In genomic region chr1:178354576-178354975, GRCm38 (mm10) we compare ENCODE assay signal across 29 mouse cellular contexts. TPM values are rescaled to one million over a fixed set of nuclear protein-coding genes. Genes with fewer than 3 reads are reported as not detected.
DNase-seq lines count a peak whose midpoint lies in the region; ATAC-seq and TF ChIP-seq lines count a peak whose summit lies in the region.
"Had no signal": no experiment of that assay in that cellular context is flagged by ENCODE, and none has a peak within 500 bp of the region (broad histone marks: within the 10 kb centered on the region; RNA-seq: fewer than 3 reads in every experiment).

No protein-coding gene starts in this region.

- H3K36me3 ChIP-seq in liver, adult 2 months (ENCODE audit: control insufficient read depth, insufficient read depth, low read length), result no peaks in the 10 kb centered on the region
- no peaks in the 10 kb centered on the region for H3K36me3 ChIP-seq in liver, embryonic 12.5 days
- no peaks in the 10 kb centered on the region for H3K36me3 ChIP-seq in heart, embryonic 11.5 days (ENCODE audit: control insufficient read depth, insufficient read depth, low read length)
- no peaks in the 10 kb centered on the region for H3K36me3 ChIP-seq in intestine, embryonic 15.5 days
- H3K36me3 ChIP-seq: embryonic facial prominence, embryonic 12.5 days; embryonic facial prominence, embryonic 15.5 days; heart, embryonic 12.5 days; heart, embryonic 15.5 days had no signal

- no peak for TF ChIP-seq CTCF in liver, adult 2 months (IDR thresholded peaks at IDR 0.05; ENCODE audit: low read depth, low read length)

- no peak for ATAC-seq in liver, embryonic 12.5 days
- no peak for ATAC-seq in heart, embryonic 11.5 days (replicated peaks; ENCODE audit: insufficient number of reproducible peaks, low FRiP score, low TSS enrichment)
- ATAC-seq in intestine, embryonic 15.5 days, result no peak
- ATAC-seq: activated CD4-positive, CD25-positive, alpha-beta regulatory T cell, adult 4 months; forebrain, embryonic 14.5 days; forebrain, postnatal 0 days; hindbrain, postnatal 0 days; inflammation-experienced regulatory T-cells, adult 6 months; intestine, postnatal 0 days had no signal

- H3K27ac ChIP-seq in liver, adult 2 months (replicated peaks; ENCODE audit: insufficient read depth, low read depth, low read length), result no peak overlapping the region
- no peak overlapping the region for H3K27ac ChIP-seq in liver, embryonic 12.5 days
- no peak overlapping the region for H3K27ac ChIP-seq in heart, embryonic 11.5 days (ENCODE audit: low read depth, low read length)
- H3K27ac ChIP-seq in intestine, embryonic 15.5 days, result no peak overlapping the region
- H3K27ac ChIP-seq: embryonic facial prominence, embryonic 12.5 days; embryonic facial prominence, embryonic 15.5 days; gastrocnemius, adult 2 months; heart, embryonic 15.5 days; hindbrain, embryonic 14.5 days; hindbrain, postnatal 0 days had no signal

- H3K4me3 ChIP-seq in liver, adult 2 months (ENCODE audit: insufficient read depth, low read depth, low read length), result no peak overlapping the region
- H3K4me3 ChIP-seq in liver, embryonic 12.5 days, result no peak overlapping the region
- no peak overlapping the region for H3K4me3 ChIP-seq in heart, embryonic 11.5 days (ENCODE audit: low read depth, low read length)
- no peak overlapping the region for H3K4me3 ChIP-seq in intestine, embryonic 15.5 days (replicated peaks)
- H3K4me3 ChIP-seq: embryonic facial prominence, embryonic 12.5 days; embryonic facial prominence, embryonic 15.5 days; gastrocnemius, adult 2 months; heart, embryonic 12.5 days; heart, embryonic 15.5 days had no signal

- DNase-seq in adrenal gland, adult 2 months, result peak; percentile 38
- DNase-seq in adrenal gland, adult 18-20 months (ENCODE audit: low spot score in 2 of 2), result no peak
- peak; percentile 65 for DNase-seq in liver, adult 2 months (ENCODE audit: extremely low read depth, low read depth, low spot score)
- DNase-seq in adrenal gland, postnatal 25 days, result peak; percentile 17
- DNase-seq in testis, postnatal 14 days (ENCODE audit: low spot score), result peak; percentile 67
- DNase-seq: B cell, adult 2 months; cerebellum, adult 18-20 months; cerebellum, adult 9-10 months; cerebellum, postnatal 14 days; forebrain, postnatal 0 days; gastrocnemius, adult 2 months; gastrocnemius, postnatal 14 days; heart, adult 11 months; heart, postnatal 10 days; heart, postnatal 4 days; kidney, adult 8-10 months had no signal

- WGBS in liver, adult 2 months, result 15% methylated on average over 3 of the region's 3 CpGs
- WGBS in liver, embryonic 12.5 days (ENCODE audit: insufficient replicate concordance), result 41% methylated on average over 3 of the region's 3 CpGs
- WGBS in heart, embryonic 11.5 days (ENCODE audit: insufficient replicate concordance), result 46% methylated on average over 3 of the region's 3 CpGs
- WGBS in intestine, embryonic 15.5 days, result 47% methylated on average over 3 of the region's 3 CpGs

- no peak overlapping the region for H3K4me2 ChIP-seq in liver, embryonic 12.5 days
- no peak overlapping the region for H3K4me2 ChIP-seq in heart, embryonic 11.5 days
- H3K4me2 ChIP-seq in intestine, embryonic 15.5 days (replicated peaks), result no peak overlapping the region
- H3K4me2 ChIP-seq: embryonic facial prominence, embryonic 12.5 days; embryonic facial prominence, embryonic 15.5 days; heart, embryonic 12.5 days; heart, embryonic 15.5 days; hindbrain, embryonic 14.5 days had no signal

- no peaks in the 10 kb centered on the region for H3K79me2 ChIP-seq in liver, adult 2 months (ENCODE audit: control insufficient read depth, insufficient read depth, low read length)

- TF ChIP-seq POLR2A in liver, adult 2 months (IDR thresholded peaks at IDR 0.05; ENCODE audit: extremely low read depth, insufficient read depth, low read length), result no peak

- no peaks in the 10 kb centered on the region for H3K9me3 ChIP-seq in liver, embryonic 12.5 days (replicated peaks)
- H3K9me3 ChIP-seq in heart, embryonic 11.5 days (replicated peaks; ENCODE audit: control insufficient read depth, low read length), result no peaks in the 10 kb centered on the region
- H3K9me3 ChIP-seq in intestine, embryonic 15.5 days, result no peaks in the 10 kb centered on the region
- H3K9me3 ChIP-seq: embryonic facial prominence, embryonic 12.5 days; embryonic facial prominence, embryonic 15.5 days; heart, embryonic 12.5 days; heart, embryonic 15.5 days had no signal

- no peaks in the 10 kb centered on the region for H3K27me3 ChIP-seq in liver, adult 2 months (ENCODE audit: control insufficient read depth, insufficient read depth, low read length)
- H3K27me3 ChIP-seq in liver, embryonic 12.5 days (replicated peaks), result no peaks in the 10 kb centered on the region
- H3K27me3 ChIP-seq in heart, embryonic 11.5 days (ENCODE audit: control insufficient read depth, insufficient read depth, low read length), result no peaks in the 10 kb centered on the region
- H3K27me3 ChIP-seq in intestine, embryonic 15.5 days (replicated peaks), result no peaks in the 10 kb centered on the region
- H3K27me3 ChIP-seq: embryonic facial prominence, embryonic 12.5 days; embryonic facial prominence, embryonic 15.5 days; heart, embryonic 12.5 days; heart, embryonic 15.5 days had no signal

- H3K9ac ChIP-seq in liver, adult 2 months (ENCODE audit: low read depth, low read length), result no peak overlapping the region
- H3K9ac ChIP-seq in liver, embryonic 12.5 days, result no peak overlapping the region
- H3K9ac ChIP-seq in heart, embryonic 11.5 days (ENCODE audit: low read depth, low read length), result no peak overlapping the region
- H3K9ac ChIP-seq in intestine, embryonic 15.5 days, result no peak overlapping the region
- H3K9ac ChIP-seq: embryonic facial prominence, embryonic 12.5 days; embryonic facial prominence, embryonic 15.5 days; forebrain, postnatal 0 days; heart, embryonic 12.5 days; heart, embryonic 15.5 days; hindbrain, embryonic 14.5 days had no signal

- H3K4me1 ChIP-seq in liver, adult 2 months (ENCODE audit: control insufficient read depth, insufficient read depth, low read length), result no peaks in the 10 kb centered on the region; the same call in 1 of the 2 replicates
- H3K4me1 ChIP-seq in liver, embryonic 12.5 days, result no peaks in the 10 kb centered on the region
- no peaks in the 10 kb centered on the region for H3K4me1 ChIP-seq in heart, embryonic 11.5 days (ENCODE audit: control insufficient read depth, insufficient read depth, low read length)
- H3K4me1 ChIP-seq in intestine, embryonic 15.5 days (replicated peaks), result no peaks in the 10 kb centered on the region
- H3K4me1 ChIP-seq: embryonic facial prominence, embryonic 12.5 days; embryonic facial prominence, embryonic 15.5 days had no signal

RNA-seq across cellular contexts. Expression of gene Hnrnpu, which starts 17.0 kb away (rescaled TPM):
- total RNA-seq in adrenal gland, adult 2 months (2021), result 100 to 1,000 TPM; 319 to 336 TPM
- polyA plus RNA-seq in adrenal gland, adult 2 months (2012; rRNA removed), result 27.4 and 28.2 TPM in 2 replicates
- total RNA-seq in adrenal gland, adult 18-20 months (2021), result 100 to 1,000 TPM; 341 to 383 TPM
- 137 and 162 TPM in 2 replicates for total RNA-seq in liver, adult 2 months (2014; rRNA removed)
- 32.6 and 33.0 TPM in 2 replicates for polyA plus RNA-seq in liver, adult 2 months (2012; rRNA removed)
- 556 and 569 TPM in 2 replicates for polyA plus RNA-seq in liver, embryonic 12.5 days (2016; fragmentation: Nextera tagmentation; extraction: Ambion mirVana)
- total RNA-seq in adrenal gland, postnatal 25 days (2021), result 446 and 468 TPM in 2 replicates
- polyA plus RNA-seq in heart, embryonic 11.5 days (2014; fragmentation: Nextera tagmentation; extraction: Ambion mirVana), result 379 and 381 TPM in 2 replicates
- polyA plus RNA-seq in intestine, embryonic 15.5 days (2015; fragmentation: Nextera tagmentation; extraction: Ambion mirVana), result 300 and 379 TPM in 2 replicates

RNA-seq across cellular contexts. Expression of gene Cox20, which starts 35.6 kb away (rescaled TPM):
- total RNA-seq in adrenal gland, adult 2 months (2021), result 100 to 1,000 TPM in 1 of 2 experiments, 10 to 100 TPM in 1; 95.5 to 132 TPM
- 4.1 and 4.7 TPM in 2 replicates for polyA plus RNA-seq in adrenal gland, adult 2 months (2012; rRNA removed)
- 100 to 1,000 TPM in 1 of 2 experiments, 10 to 100 TPM in 1; 88.7 to 117 TPM for total RNA-seq in adrenal gland, adult 18-20 months (2021)
- total RNA-seq in liver, adult 2 months (2014; rRNA removed), result 25.2 and 29.3 TPM in 2 replicates
- polyA plus RNA-seq in liver, adult 2 months (2012; rRNA removed), result 12.8 and 19.6 TPM in 2 replicates
- 103 and 110 TPM in 2 replicates for polyA plus RNA-seq in liver, embryonic 12.5 days (2016; fragmentation: Nextera tagmentation; extraction: Ambion mirVana)
- 115 and 123 TPM in 2 replicates for total RNA-seq in adrenal gland, postnatal 25 days (2021)
- 174 and 178 TPM in 2 replicates for polyA plus RNA-seq in heart, embryonic 11.5 days (2014; fragmentation: Nextera tagmentation; extraction: Ambion mirVana)
- 134 and 159 TPM in 2 replicates for polyA plus RNA-seq in intestine, embryonic 15.5 days (2015; fragmentation: Nextera tagmentation; extraction: Ambion mirVana)

RNA-seq across cellular contexts. Expression of gene Efcab2, which starts 51.3 kb away (rescaled TPM):
- 1 to 10 TPM; 2.6 to 2.9 TPM for total RNA-seq in adrenal gland, adult 2 months (2021)
- polyA plus RNA-seq in adrenal gland, adult 2 months (2012; rRNA removed), result 0.07 and 0.08 TPM in 2 replicates
- 1 to 10 TPM; 2.3 to 4.6 TPM for total RNA-seq in adrenal gland, adult 18-20 months (2021)
- total RNA-seq in liver, adult 2 months (2014; rRNA removed), result 2.0 and 2.2 TPM in 2 replicates
- 0.29 and 0.46 TPM in 2 replicates for polyA plus RNA-seq in liver, adult 2 months (2012; rRNA removed)
- polyA plus RNA-seq in liver, embryonic 12.5 days (2016; fragmentation: Nextera tagmentation; extraction: Ambion mirVana), result 4.6 and 5.2 TPM in 2 replicates
- 2.3 and 4.5 TPM in 2 replicates for total RNA-seq in adrenal gland, postnatal 25 days (2021)
- 10.7 and 12.7 TPM in 2 replicates for polyA plus RNA-seq in heart, embryonic 11.5 days (2014; fragmentation: Nextera tagmentation; extraction: Ambion mirVana)
- 7.3 and 8.6 TPM in 2 replicates for polyA plus RNA-seq in intestine, embryonic 15.5 days (2015; fragmentation: Nextera tagmentation; extraction: Ambion mirVana)

Comparison
In these comparisons a context has a peak if more than half of its experiments do, and no peak if none do; other contexts are left out.
1. DNase-seq: peak in adrenal gland, adult 2 months (single experiment), liver, adult 2 months (single experiment), adrenal gland, postnatal 25 days (single experiment) and testis, postnatal 14 days (single experiment); none in adrenal gland, adult 18-20 months (0 of 2).